Comparison of ENCODE assay signal across 8 mouse cellular contexts in genomic region chr2:60962001-60962670, GRCm38 (mm10). TPM values are rescaled to one million over a fixed set of nuclear protein-coding genes. Genes with fewer than 3 reads are reported as not detected.
DNase-seq lines count a peak whose midpoint lies in the region; ATAC-seq and TF ChIP-seq lines count a peak whose summit lies in the region.

No protein-coding gene starts in this region.

- DNase-seq in layer of hippocampus, adult 2 months (ENCODE audit: low spot score in 2 of 2) = no peak
- no peak for DNase-seq in layer of hippocampus, adult 8-10 months (ENCODE audit: low spot score in 2 of 2)
- peak; percentile 61 for DNase-seq in lung, adult 2 months
- DNase-seq in ovary, postnatal 10 days (ENCODE audit: low spot score) = peak; percentile 45
- no peak for DNase-seq in left cerebral cortex, adult 9 months (ENCODE audit: low spot score in 2 of 2)

- H3K4me1 ChIP-seq in intestine, postnatal 0 days (replicated peaks; ENCODE audit: control insufficient read depth, insufficient read depth, low read length) = no peaks in the 10 kb centered on the region
- H3K4me1 ChIP-seq in lung, adult 2 months (ENCODE audit: control insufficient read depth, insufficient read depth, low read length) = peaks cover 8% of the 10 kb centered on the region

- peak overlapping the region; percentile 86 for H3K4me3 ChIP-seq in layer of hippocampus, adult 2 months
- peak overlapping the region; percentile 64 for H3K4me3 ChIP-seq in intestine, postnatal 0 days (ENCODE audit: low read depth, low read length)
- peak overlapping the region; percentile 94 for H3K4me3 ChIP-seq in lung, adult 2 months (replicated peaks; ENCODE audit: extremely low read depth, low read depth, low read length)

- H3K27me3 ChIP-seq in intestine, postnatal 0 days (replicated peaks; ENCODE audit: control insufficient read depth, insufficient read depth, low read length) = no peaks in the 10 kb centered on the region

- peak overlapping the region; percentile 92 for H3K27ac ChIP-seq in layer of hippocampus, adult 2 months
- H3K27ac ChIP-seq in intestine, postnatal 0 days (ENCODE audit: low read depth, low read length) = peak overlapping the region; percentile 84

- WGBS in intestine, postnatal 0 days = 1% methylated on average over 46 of the region's 64 CpGs
- under 1% methylated on average over 50 of the region's 64 CpGs for WGBS in lung, adult 2 months

- peak overlapping the region; percentile 64 for H3K9ac ChIP-seq in intestine, postnatal 0 days (ENCODE audit: low read depth, low read length)

- peak; percentile 47; the same call in 1 of the 2 replicates for ATAC-seq in common myeloid progenitor, adult 5-6 weeks (replicated peaks; ENCODE audit: low read depth, poor library complexity, severe bottlenecking)
- ATAC-seq in granulocyte monocyte progenitor cell, adult 5-6 weeks (replicated peaks; ENCODE audit: poor library complexity, severe bottlenecking) = peak; percentile 50
- ATAC-seq in intestine, postnatal 0 days = peak; percentile 83

- 0 out of 2 replicates have a peak, but pooled peaks have one; percentile 11 for TF ChIP-seq POLR2A in lung, adult 2 months (IDR thresholded peaks at IDR 0.05; ENCODE audit: borderline replicate concordance, extremely low read depth, low read depth, low read length)

- H3K4me2 ChIP-seq in intestine, postnatal 0 days (replicated peaks; ENCODE audit: low read depth) = peak overlapping the region; percentile 98

- H3K36me3 ChIP-seq in intestine, postnatal 0 days (ENCODE audit: control insufficient read depth, insufficient read depth) = no peaks in the 10 kb centered on the region

- no peak for TF ChIP-seq CTCF in layer of hippocampus, adult 2 months (conservative IDR thresholded peaks at IDR 0.05)
- TF ChIP-seq CTCF in intestine, postnatal 0 days (IDR thresholded peaks at IDR 0.05; ENCODE audit: low read depth) = no peak
- no peak for TF ChIP-seq CTCF in lung, adult 2 months (IDR thresholded peaks at IDR 0.05; ENCODE audit: insufficient read depth, low read length)

- no peaks in the 10 kb centered on the region for H3K9me3 ChIP-seq in intestine, postnatal 0 days (ENCODE audit: control insufficient read depth)

RNA-seq across cellular contexts. Expression of gene Rbms1, which starts 0.9 kb away (rescaled TPM):
- 10 to 100 TPM; 12.1 to 17.5 TPM for total RNA-seq in layer of hippocampus, adult 2 months (2021)
- total RNA-seq in layer of hippocampus, adult 8-10 months (2022) = 10 to 100 TPM; 12.5 to 16.6 (median 13.3) TPM
- 18.5 and 33.5 TPM in 2 replicates for total RNA-seq in common myeloid progenitor, adult 5-6 weeks (2017)
- total RNA-seq in granulocyte monocyte progenitor cell, adult 5-6 weeks (2014; fragmentation: Nextera tagmentation) = 22.6 and 30.9 TPM in 2 replicates
- 23.4 and 27.5 TPM in 2 replicates for total RNA-seq in granulocyte monocyte progenitor cell, adult 5-6 weeks (2017)
- 41.3 and 41.4 TPM in 2 replicates for polyA plus RNA-seq in intestine, postnatal 0 days (2015; fragmentation: Nextera tagmentation; extraction: Ambion mirVana)
- 252 and 262 TPM in 2 replicates for polyA plus RNA-seq in lung, adult 2 months (2012; rRNA removed)

Comparison
In these comparisons a context has a peak if more than half of its experiments do, and no peak if none do; other contexts are left out.
1. DNase-seq: peak in lung, adult 2 months (single experiment) and ovary, postnatal 10 days (single experiment); none in layer of hippocampus, adult 2 months (0 of 2), layer of hippocampus, adult 8-10 months (0 of 2) and left cerebral cortex, adult 9 months (0 of 2).
2. Peak in every context shown above with its lines, with median percentiles within 50 percentile points of each other: H3K4me3 ChIP-seq and ATAC-seq.